Mouse (Mus musculus) midbrain, postnatal 0 days (tissue): Measurements from ENCODE around the gene Eras. TPM values are rescaled to one million over a fixed set of nuclear protein-coding genes. Genes with fewer than 3 reads are reported as not detected.

ENCODE experiments used
- ATAC-seq: fragments of 200-750 bp; cut with Nextera tagmentation; 2 replicates; pipeline ENCODE4 v1.8.0; 2017; ENCODE audit warnings: moderate number of reproducible peaks, mild to moderate bottlenecking, moderate TSS enrichment, moderate library complexity; ENCODE audit not compliant: low FRiP score
- DNase-seq: peaks from one replicate; pipeline ENCODE4 v3.0.0-alpha.2; 2015; ENCODE audit warnings: low spot score
- H3K27ac ChIP-seq: fragments of 300-500 bp; sonication (generic); 2 replicates; pipeline ENCODE4 v1.5.1; 2014; ENCODE audit warnings: low read depth, mild to moderate bottlenecking, low read length, mixed read lengths
- H3K27me3 ChIP-seq: fragments of 300-500 bp; sonication (generic); 2 replicates; pipeline ENCODE4 v1.6.1; 2014; ENCODE audit warnings: low read length, control low read depth, mixed read lengths; ENCODE audit not compliant: insufficient read depth
- H3K36me3 ChIP-seq: fragments of 300-500 bp; sonication (generic); 2 replicates; pipeline ENCODE4 v1.6.1; 2014; ENCODE audit warnings: low read length, control low read depth, mixed read lengths; ENCODE audit not compliant: insufficient read depth
- H3K4me1 ChIP-seq: fragments of 300-500 bp; sonication (generic); 2 replicates; pipeline ENCODE4 v1.6.1; 2014; ENCODE audit warnings: mild to moderate bottlenecking, control low read depth, antibody characterized with exemption, low read length, mixed read lengths; ENCODE audit not compliant: insufficient read depth
- H3K4me2 ChIP-seq: fragments of 300-500 bp; sonication (generic); 2 replicates; pipeline ENCODE4 v1.6.1; 2014; ENCODE audit warnings: low read depth, mild to moderate bottlenecking, low read length, mixed read lengths; ENCODE audit not compliant: poor library complexity, severe bottlenecking
- H3K4me3 ChIP-seq: fragments of 300-500 bp; sonication (generic); 2 replicates; pipeline ENCODE4 v1.5.1; 2014; ENCODE audit warnings: low read depth, mild to moderate bottlenecking, low read length, moderate library complexity
- H3K9ac ChIP-seq: fragments of 300-500 bp; sonication (generic); replicated peaks from 2 replicates; pipeline ENCODE4 v1.6.1; 2014; ENCODE audit warnings: mild to moderate bottlenecking, low read length, moderate library complexity, mixed read lengths; ENCODE audit not compliant: poor library complexity, severe bottlenecking
- H3K9me3 ChIP-seq: fragments of 300-500 bp; sonication (generic); 2 replicates; pipeline ENCODE4 v1.6.1; 2016; ENCODE audit warnings: low read length, control low read depth
- CTCF ChIP-seq: IDR thresholded peaks from 2 replicates; pipeline ENCODE4 v1.5.1; 2016; ENCODE audit warnings: antibody characterized with exemption, mild to moderate bottlenecking
- WGBS: fragments of 180-500 bp; shearing (Covaris S2); extraction: QIAGEN DNeasy Blood & Tissue Kit; methylation state at CpG from one replicate; pipeline ENCODE4 v1.1.7; 2014; 5-methylcytosine and 5-hydroxymethylcytosine counted together
- polyA plus RNA-seq: library from polyadenylated mRNA; unstranded; fragments of >200 nt; fragmentation: Nextera tagmentation; extraction: Ambion mirVana; gene quantifications from 2 replicates; pipeline ENCODE4 v1.2.1, GENCODE M21; 2015
- total RNA-seq: library from RNA; depleted of rRNA; stranded (reverse); fragments of >200 nt; gene quantifications from 2 replicates; pipeline ENCODE4 v1.2.3, GENCODE M21; 2014

The Eras gene
- total and polyA plus RNA-seq, 2 experiments from 2014 or later: not detected

- Histone ChIP-seq H3K4me1 (no peaks in the 10 kb centered on the region), H3K4me2 (no peak within 1 kb of the TSS), H3K9ac (no peak within 1 kb of the TSS), H3K27me3 (no peaks in the 10 kb centered on the region), H3K27ac (no peak within 1 kb of the TSS), H3K4me3 (no peak within 1 kb of the TSS), H3K9me3 (no peaks in the 10 kb centered on the region), H3K36me3 (no peaks in the 10 kb centered on the region)
- TF ChIP-seq CTCF: no peak
- ATAC-seq (no peak), DNase-seq (no peak)
- WGBS: 91% methylated on average over 5 of the region's 5 CpGs
These were observed 20.7 kb downstream of the Eras start, which contains the start of gene Gm10491 for GRCm38 (mm10) chrX:7907735-7908134. TSS of gene Gm10491 (minus strand) at chrX:7907835.

- Histone ChIP-seq H3K36me3 (no peaks in the 10 kb centered on the region), H3K4me2 (no peak overlapping the region), H3K9me3 (no peaks in the 10 kb centered on the region), H3K4me1 (no peaks in the 10 kb centered on the region), H3K4me3 (no peak overlapping the region), H3K9ac (no peak overlapping the region), H3K27me3 (no peaks in the 10 kb centered on the region), H3K27ac (no peak overlapping the region)
- ATAC-seq: no peak
- no peak for DNase-seq
- TF ChIP-seq CTCF: no peak
- whole genome bisulfite sequencing: 90% methylated on average over 5 of the region's 5 CpGs
These were observed 24.0 kb downstream of the Eras start for GRCm38 (mm10) chrX:7904441-7904840.

- no peak for TF ChIP-seq CTCF
- DNase-seq (peak; percentile 97), ATAC-seq (peak; percentile 98)
- 19% methylated on average over 60 of the region's 62 CpGs for WGBS
- Histone ChIP-seq H3K27ac (peak within 1 kb of the TSS; percentile 83), H3K27me3 (no peaks in the 10 kb centered on the region), H3K36me3 (peaks cover 4% of the 10 kb centered on the region; the same call in 1 of the 2 replicates), H3K9me3 (no peaks in the 10 kb centered on the region), H3K4me1 (no peaks in the 10 kb centered on the region), H3K9ac (peak within 1 kb of the TSS; percentile 57), H3K4me2 (peak within 1 kb of the TSS; percentile 50), H3K4me3 (peak within 1 kb of the TSS; percentile 51)
These were observed 29.2 kb downstream of the Eras start, which contains the start of the genes Pqbp1 and Timm17b for GRCm38 (mm10) chrX:7898880-7899874. TSS of gene Pqbp1 (minus strand) at chrX:7899269. TSS of gene Timm17b (plus strand) at chrX:7899357.

GRCm38 (mm10) chrX:7898211-7898610 lies 30.2 kb downstream of the Eras start:
- Histone ChIP-seq H3K4me2 (peak overlapping the region; percentile 50), H3K9ac (peak overlapping the region; percentile 57), H3K27me3 (no peaks in the 10 kb centered on the region), H3K4me3 (peak overlapping the region; percentile 51), H3K9me3 (no peaks in the 10 kb centered on the region), H3K36me3 (peaks cover 4% of the 10 kb centered on the region; the same call in 1 of the 2 replicates), H3K27ac (peak overlapping the region; percentile 83), H3K4me1 (no peaks in the 10 kb centered on the region)
- WGBS: 26% methylated on average over 13 of the region's 13 CpGs
- no peak for TF ChIP-seq CTCF
- DNase-seq: no peak
- no peak for ATAC-seq

GRCm38 (mm10) chrX:7883841-7884567 lies 44.4 kb downstream of the Eras start, which contains the start of gene Slc35a2:
TSS of gene Slc35a2 (plus strand) at chrX:7884028.
- ATAC-seq (peak; percentile 89), DNase-seq (peak; percentile 93)
- Histone ChIP-seq H3K9me3 (no peaks in the 10 kb centered on the region), H3K4me3 (peak within 1 kb of the TSS; percentile 49), H3K4me1 (no peaks in the 10 kb centered on the region), H3K27ac (peak within 1 kb of the TSS; percentile 82), H3K27me3 (no peaks in the 10 kb centered on the region), H3K9ac (peak within 1 kb of the TSS; percentile 50), H3K4me2 (peak within 1 kb of the TSS; percentile 55), H3K36me3 (no peaks in the 10 kb centered on the region)
- 17% methylated on average over 42 of the region's 49 CpGs for WGBS
- peak; percentile 54 for TF ChIP-seq CTCF
